Mouse (Mus musculus) ES-Bruce4 (cell line): ENCODE results near the gene Etv1. TPM values are rescaled to one million over a fixed set of nuclear protein-coding genes. Genes with fewer than 3 reads are reported as not detected.

ENCODE experiments used
- H3K27ac ChIP-seq: 2 replicates; pipeline ENCODE4 v1.5.1; 2012; ENCODE audit warnings: low read length, inconsistent platforms; ENCODE audit not compliant: insufficient read depth
- H3K27me3 ChIP-seq: 2 replicates; pipeline ENCODE4 v1.6.1; 2012; ENCODE audit warnings: mild to moderate bottlenecking, low read length, inconsistent platforms; ENCODE audit not compliant: control insufficient read depth, poor library complexity, insufficient read depth, severe bottlenecking
- H3K36me3 ChIP-seq: 2 replicates; pipeline ENCODE4 v1.6.1; 2012; ENCODE audit warnings: inconsistent platforms, mild to moderate bottlenecking, low read length, moderate library complexity; ENCODE audit not compliant: control insufficient read depth, poor library complexity, insufficient read depth, severe bottlenecking
- H3K4me1 ChIP-seq: one replicate; pipeline ENCODE4 v1.8.1; 2011; ENCODE audit warnings: low read length; ENCODE audit not compliant: control insufficient read depth, insufficient read depth
- H3K4me3 ChIP-seq: 2 replicates; pipeline ENCODE4 v1.5.1; 2011; ENCODE audit warnings: low read depth, mild to moderate bottlenecking, low read length
- H3K9ac ChIP-seq: 2 replicates; pipeline ENCODE4 v1.6.1; 2012; ENCODE audit warnings: low read depth, mild to moderate bottlenecking, inconsistent platforms; ENCODE audit not compliant: poor library complexity, severe bottlenecking
- H3K9me3 ChIP-seq: replicated peaks from 2 replicates; pipeline ENCODE4 v1.6.1; 2012; ENCODE audit warnings: mild to moderate bottlenecking, low read length, inconsistent platforms; ENCODE audit not compliant: control insufficient read depth, poor library complexity, insufficient read depth, severe bottlenecking
- CTCF ChIP-seq: IDR thresholded peaks from one replicate; pipeline ENCODE4 v1.8.1; 2011; ENCODE audit warnings: low read depth, low read length
- EP300 ChIP-seq: IDR thresholded peaks from 2 replicates; pipeline ENCODE4 v1.6.1; 2011; ENCODE audit warnings: low read depth, low read length; ENCODE audit not compliant: insufficient read depth
- POLR2A ChIP-seq: IDR thresholded peaks from one replicate; pipeline ENCODE4 v1.8.1; 2011; ENCODE audit warnings: low read length; ENCODE audit not compliant: insufficient read depth
- polyA plus RNA-seq: library from polyadenylated mRNA; stranded (reverse); fragments of >200 nt; gene quantifications from 2 replicates; pipeline ENCODE4 v1.2.4, GENCODE M21; 2011; ENCODE audit warnings: low read depth; ENCODE audit not compliant: missing spikeins, insufficient read depth, insufficient read length

Gene Etv1
- polyA plus RNA-seq, 1 experiment = 9.8 TPM

DNA sequence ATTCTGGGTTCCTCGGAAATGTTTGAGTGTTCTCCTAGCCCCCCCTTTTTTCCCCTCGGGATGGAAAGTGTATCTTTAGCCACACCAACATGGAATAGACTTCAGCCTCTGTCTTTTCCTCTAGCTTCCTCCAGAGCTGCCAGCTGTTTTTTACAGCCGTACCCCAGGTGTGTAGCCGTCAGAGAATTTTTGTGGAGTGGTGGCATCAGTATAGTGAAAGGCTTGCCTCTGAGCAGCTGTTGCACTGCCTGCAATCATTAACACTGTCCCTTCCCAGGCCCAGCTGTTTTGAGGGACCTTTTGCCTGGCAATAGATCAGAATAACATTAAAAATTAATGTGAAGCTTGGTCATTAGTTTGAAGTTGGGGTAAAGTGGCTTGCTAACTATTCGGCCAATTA is 70.8 kb downstream of the Etv1 start:
- Histone ChIP-seq H3K4me1 (no peaks in the 10 kb centered on the region), H3K27me3 (no peaks in the 10 kb centered on the region), H3K9ac (no peak overlapping the region), H3K4me3 (no peak overlapping the region), H3K27ac (no peak overlapping the region), H3K36me3 (no peaks in the 10 kb centered on the region), H3K9me3 (no peaks in the 10 kb centered on the region)
- TF ChIP-seq EP300 (no peak), CTCF (no peak), POLR2A (no peak)

DNA sequence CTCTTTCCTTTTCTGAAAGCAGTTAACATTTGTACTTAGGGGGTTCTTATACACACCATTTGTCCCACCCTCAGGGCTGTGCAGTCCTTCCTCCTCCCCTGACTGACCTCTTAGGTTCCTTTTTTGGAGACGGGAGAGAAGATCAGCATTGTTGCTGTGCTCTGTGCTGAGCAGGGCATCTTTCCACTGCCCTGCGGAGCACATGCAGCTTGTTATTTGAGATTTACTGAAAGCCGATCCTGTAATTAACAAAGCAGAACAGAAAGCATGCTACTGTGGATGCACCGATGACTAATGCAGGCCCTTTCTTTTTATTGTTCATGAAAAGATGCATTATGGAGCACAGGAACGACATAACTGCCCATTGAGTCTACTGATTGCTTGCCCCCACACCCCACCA is 75.1 kb downstream of the Etv1 start:
- Histone ChIP-seq H3K4me3 (no peak overlapping the region), H3K36me3 (no peaks in the 10 kb centered on the region), H3K9ac (no peak overlapping the region), H3K27ac (no peak overlapping the region), H3K9me3 (no peaks in the 10 kb centered on the region), H3K27me3 (no peaks in the 10 kb centered on the region), H3K4me1 (no peaks in the 10 kb centered on the region)
- TF ChIP-seq POLR2A (no peak), EP300 (no peak), CTCF (no peak)

DNA sequence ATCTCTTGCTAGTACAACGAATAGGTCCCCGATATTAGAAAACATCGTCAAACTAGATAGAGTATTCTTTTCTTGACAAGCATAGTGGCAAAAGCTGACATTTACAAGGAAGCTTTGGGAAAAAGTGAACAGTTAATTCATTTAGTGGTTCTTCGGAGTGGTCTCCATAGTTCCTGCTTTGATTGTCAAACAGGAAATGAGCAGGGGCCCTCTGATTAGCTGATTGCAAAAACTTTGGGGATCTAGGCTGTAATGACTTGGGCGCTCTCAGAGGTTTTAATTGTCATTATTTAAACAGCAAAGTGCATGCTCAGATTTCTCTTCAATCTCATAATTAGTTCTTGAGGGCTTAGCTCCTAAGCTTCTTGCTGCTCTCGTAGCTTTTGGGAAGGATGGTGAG is 75.6 kb downstream of the Etv1 start:
- no peak overlapping the region for H3K27ac ChIP-seq
- H3K27me3 ChIP-seq = no peaks in the 10 kb centered on the region
- no peak overlapping the region for H3K9ac ChIP-seq
- no peaks in the 10 kb centered on the region for H3K36me3 ChIP-seq
- TF ChIP-seq EP300 (no peak), CTCF (no peak), POLR2A (no peak)
- no peaks in the 10 kb centered on the region for H3K4me1 ChIP-seq
- no peaks in the 10 kb centered on the region for H3K9me3 ChIP-seq
- no peak overlapping the region for H3K4me3 ChIP-seq

DNA sequence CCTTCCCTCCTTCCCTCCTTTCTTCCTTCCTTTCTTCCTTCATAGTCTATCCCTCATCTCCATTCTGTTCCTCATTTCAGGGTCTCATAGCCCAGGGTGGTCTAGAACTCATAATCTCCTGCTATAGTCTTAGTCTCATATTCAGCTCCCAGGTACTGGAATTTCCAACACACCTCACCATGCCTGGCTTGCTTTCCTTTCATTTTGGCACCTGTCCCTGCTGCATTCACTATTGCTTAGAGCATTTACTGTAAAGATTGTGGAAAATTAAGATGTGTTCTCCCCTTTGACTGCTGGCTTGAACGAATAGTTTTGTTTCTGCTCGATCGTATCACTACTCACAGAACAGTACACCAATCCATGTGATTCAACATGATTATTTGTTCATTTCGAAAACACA is 80.5 kb downstream of the Etv1 start:
- Histone ChIP-seq H3K27ac (no peak overlapping the region), H3K36me3 (no peaks in the 10 kb centered on the region), H3K4me3 (no peak overlapping the region), H3K9ac (no peak overlapping the region), H3K27me3 (no peaks in the 10 kb centered on the region), H3K4me1 (no peaks in the 10 kb centered on the region), H3K9me3 (no peaks in the 10 kb centered on the region)
- TF ChIP-seq POLR2A = no peak
- TF ChIP-seq CTCF = no peak
- no peak for TF ChIP-seq EP300

DNA sequence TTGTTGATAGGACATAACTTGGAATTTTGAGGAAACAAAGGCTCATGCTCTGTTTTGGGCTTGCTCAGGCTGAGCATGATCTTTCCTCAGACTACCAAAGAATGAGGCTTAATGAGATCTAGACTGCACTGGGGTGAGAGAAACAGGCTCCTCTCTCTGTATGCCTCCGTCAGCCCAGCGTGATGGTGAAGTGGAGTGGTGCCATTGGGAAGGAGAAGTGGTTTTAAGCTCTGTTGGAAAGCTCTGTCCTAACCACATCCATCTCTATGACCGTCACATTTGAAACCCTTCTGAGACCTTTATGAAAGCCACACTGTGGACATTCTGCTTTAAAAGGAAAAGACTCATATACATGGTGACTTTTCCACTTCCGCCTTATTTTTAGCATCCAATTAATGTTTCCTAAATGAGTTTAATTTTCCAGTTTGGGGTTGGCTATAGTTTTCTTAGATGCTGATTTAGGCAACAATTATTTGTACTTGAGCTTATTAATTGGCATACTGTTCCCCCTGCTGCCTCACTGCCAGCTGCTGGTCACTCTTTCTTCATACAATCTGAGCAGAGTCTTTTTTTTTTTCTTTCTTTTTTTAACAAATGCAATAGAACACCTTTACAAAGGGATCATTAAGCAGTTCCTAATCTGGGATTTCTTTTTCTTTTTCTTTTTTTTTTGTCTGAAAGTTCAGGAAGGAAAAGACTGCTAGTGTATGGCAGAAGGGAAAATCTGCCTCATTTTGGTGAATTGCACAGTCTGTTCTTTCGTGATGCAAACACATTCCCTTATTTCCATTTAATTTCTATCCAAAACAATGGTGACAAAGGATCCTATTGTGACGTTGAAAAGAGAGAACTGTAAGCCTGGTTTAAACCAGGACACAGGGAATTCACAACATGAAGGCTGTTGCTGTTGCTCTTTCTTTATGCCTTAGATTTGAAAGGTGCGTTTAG is 81.3 kb downstream of the Etv1 start:
- H3K4me1 ChIP-seq = no peaks in the 10 kb centered on the region
- TF ChIP-seq CTCF = no peak
- TF ChIP-seq EP300 = no peak
- TF ChIP-seq POLR2A = no peak
- H3K36me3 ChIP-seq = no peaks in the 10 kb centered on the region
- H3K27ac ChIP-seq = no peak overlapping the region
- H3K9me3 ChIP-seq = no peaks in the 10 kb centered on the region
- H3K9ac ChIP-seq = no peak overlapping the region
- no peak overlapping the region for H3K4me3 ChIP-seq
- H3K27me3 ChIP-seq = no peaks in the 10 kb centered on the region

DNA sequence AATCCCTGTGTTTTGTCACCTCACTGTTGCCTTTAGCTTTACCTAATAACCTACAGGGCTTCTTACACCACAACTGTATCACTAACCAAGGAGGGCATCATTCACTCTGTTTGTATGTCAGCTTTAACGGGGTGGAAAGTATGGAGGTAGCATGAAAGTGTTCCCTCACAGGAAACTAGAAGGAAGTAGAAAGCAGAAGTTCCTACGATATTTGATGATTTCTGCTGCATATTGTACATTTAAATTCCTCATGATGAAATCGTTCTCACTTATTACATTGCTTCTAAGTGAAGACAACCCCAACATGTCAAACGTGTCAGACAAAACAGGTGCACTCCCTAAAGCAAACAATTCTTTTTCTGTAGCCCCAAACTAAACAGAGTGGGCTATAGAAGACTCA is 84.2 kb downstream of the Etv1 start:
- H3K36me3 ChIP-seq = no peaks in the 10 kb centered on the region
- no peaks in the 10 kb centered on the region for H3K4me1 ChIP-seq
- no peak overlapping the region for H3K27ac ChIP-seq
- H3K9ac ChIP-seq = no peak overlapping the region
- no peaks in the 10 kb centered on the region for H3K27me3 ChIP-seq
- TF ChIP-seq EP300 (no peak), CTCF (no peak), POLR2A (no peak)
- no peaks in the 10 kb centered on the region for H3K9me3 ChIP-seq
- H3K4me3 ChIP-seq = no peak overlapping the region
